Mouse (Mus musculus) natural killer cell, adult 2 months (primary cell): ENCODE measurements around the gene Rusc2.
A peak's percentile ranks its signal among the peaks of the same experiment; 100 is the strongest.

Experiments used
- DNase-seq, 2 experiments: peaks; one replicate each; pipeline ENCODE4 v3.0.0; 2022; ENCODE audit warnings: low spot score in 2 of 2

The Rusc2 gene

DNA sequence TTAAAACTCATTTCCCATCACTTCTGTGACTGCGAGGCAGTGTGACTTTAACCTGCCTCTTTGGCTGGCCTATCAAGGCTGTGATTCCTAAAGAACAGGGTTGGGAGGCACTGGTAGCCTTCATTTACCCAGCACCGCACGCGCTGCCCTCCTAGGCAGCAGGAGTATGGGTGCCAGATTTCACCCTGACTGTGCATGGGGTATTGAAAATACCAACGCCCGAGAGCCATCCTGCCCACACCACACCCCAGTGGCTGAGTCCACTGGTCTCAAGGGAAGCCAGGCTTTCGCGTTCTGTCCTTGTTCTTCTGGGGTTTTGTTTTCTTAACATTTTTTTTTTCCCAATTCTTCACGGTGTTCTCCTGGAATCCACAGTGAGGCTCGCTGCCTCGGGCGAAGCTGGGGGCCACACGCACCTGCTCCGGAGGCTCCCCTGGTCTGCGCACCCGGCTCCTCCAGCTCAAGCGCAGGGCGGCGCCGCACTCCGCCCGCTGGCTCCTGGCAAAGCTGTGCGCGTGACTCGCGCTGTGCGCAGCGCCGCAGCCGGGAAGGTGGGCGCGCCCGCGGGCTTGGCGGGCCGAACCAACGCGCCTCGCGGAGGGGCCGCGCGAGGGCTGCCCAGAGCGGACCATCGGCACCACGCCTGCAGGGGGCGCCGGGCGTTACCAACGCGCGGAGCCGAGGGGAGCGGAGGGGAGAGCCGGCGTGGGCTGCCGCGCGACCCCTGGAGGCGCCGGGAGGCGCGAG lies at the start of gene Rusc2:
TSS of gene Rusc2 (plus strand) at position 572 of the 747 bp plus-strand sequence.
- peak in 1 of 2 experiments; percentile 8 for DNase-seq

- no peak for DNase-seq
These were observed 47.0 kb upstream of the Rusc2 start for GRCm38 (mm10) chr4:43334771-43335170.

DNA sequence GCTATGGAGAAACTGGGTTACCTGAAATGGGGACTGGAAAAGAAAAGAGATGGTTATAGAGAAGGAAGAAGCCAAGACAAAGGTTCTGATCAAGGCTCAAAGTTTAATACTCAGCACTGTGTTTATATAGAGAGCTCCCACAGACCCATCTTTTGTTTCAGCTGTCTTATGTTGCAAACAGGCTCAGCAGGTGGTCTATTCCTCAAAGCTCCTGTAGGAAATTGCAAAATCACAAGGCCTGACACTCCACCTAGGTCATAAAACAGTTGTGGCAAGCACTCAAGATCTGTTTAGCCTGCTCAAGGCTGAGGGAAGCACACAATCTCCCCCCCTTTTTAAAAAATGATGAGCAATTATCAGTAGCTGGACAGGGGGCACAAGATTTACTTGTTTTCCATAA lies 45.6 kb upstream of the Rusc2 start:
- no peak for DNase-seq

GRCm38 (mm10) chr4:43340096-43340804 lies 41.5 kb upstream of the Rusc2 start:
- no peak for DNase-seq

DNA sequence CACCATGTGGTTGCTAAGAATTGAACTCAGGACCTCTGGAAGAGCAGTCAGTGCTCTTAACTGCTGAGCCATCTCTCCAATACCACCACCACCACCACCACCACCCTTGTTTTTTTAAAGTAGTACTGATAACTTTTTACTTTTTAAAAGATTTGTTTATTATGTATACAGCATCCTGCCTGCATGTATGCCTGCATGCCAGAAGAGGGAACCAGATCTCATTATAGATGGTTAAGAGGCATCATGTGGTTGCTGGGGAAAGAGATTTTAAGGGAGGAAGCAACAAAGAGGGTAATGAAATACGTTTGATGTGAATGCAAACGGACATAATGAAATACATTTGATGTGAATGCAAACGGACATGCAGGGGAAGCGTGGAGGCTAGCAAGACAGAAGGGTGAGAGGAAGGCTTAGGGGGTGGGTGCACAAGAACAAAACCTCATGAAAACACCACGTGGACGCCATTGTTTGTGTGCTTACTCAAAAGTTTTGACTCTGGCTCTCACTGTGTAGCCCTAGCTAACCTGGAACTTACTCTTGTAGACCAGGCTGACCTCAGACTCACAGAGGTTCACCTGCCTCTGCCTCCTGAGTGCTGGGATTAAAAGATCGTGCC lies 40.4 kb upstream of the Rusc2 start:
- DNase-seq = no peak

- DNase-seq = no peak
These were observed 39.3 kb upstream of the Rusc2 start for GRCm38 (mm10) chr4:43342443-43342842.

GRCm38 (mm10) chr4:43344932-43345331 lies 36.8 kb upstream of the Rusc2 start:
- no peak for DNase-seq

DNA sequence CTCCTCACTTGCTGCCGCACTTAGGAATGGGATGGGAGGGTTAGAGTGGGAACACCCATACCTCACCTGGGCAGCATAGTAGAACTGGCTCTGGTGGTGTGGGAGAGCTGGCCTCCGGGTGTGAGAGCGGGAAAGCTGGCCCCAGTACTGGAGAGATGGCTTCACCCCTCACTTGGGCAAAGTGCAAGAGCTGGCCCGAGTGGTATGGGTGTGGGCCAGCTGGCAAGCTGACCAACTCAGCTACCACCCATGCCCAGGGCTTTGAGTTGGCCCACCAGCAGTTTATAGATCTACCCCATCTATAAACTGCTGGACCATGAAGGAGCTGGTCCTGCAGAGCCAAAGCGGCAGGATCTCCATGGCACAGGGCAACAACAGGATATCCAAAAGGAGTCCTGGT lies 32.6 kb upstream of the Rusc2 start:
- no peak for DNase-seq

DNA sequence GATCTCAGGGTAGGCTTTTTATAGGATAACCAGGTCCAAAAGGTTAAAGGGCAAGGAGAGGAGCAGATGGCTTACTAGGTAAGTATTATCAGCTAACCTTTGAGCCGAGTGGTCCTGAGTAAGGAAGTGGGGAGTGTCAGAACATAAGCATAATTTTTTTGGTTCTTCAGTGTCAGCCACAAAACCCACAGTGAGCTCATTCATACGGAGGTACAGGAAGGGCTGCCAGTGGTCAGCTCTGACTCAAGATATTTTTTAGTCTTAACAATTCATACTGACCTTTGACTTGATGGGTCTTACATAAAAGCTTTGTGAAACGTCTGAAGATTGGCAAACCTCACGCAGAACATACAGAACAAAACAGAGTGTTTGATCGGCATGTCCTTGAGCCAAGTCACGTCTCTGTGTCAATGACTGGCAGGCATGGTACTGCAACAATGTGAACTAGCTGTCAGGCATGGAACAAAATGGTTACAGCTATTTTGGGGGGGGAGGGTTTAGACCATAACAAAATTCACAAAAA lies 31.7 kb upstream of the Rusc2 start:
- peak; percentile 24 to 59 for DNase-seq

GRCm38 (mm10) chr4:43353662-43354061 lies 28.1 kb upstream of the Rusc2 start:
- DNase-seq = no peak

DNA sequence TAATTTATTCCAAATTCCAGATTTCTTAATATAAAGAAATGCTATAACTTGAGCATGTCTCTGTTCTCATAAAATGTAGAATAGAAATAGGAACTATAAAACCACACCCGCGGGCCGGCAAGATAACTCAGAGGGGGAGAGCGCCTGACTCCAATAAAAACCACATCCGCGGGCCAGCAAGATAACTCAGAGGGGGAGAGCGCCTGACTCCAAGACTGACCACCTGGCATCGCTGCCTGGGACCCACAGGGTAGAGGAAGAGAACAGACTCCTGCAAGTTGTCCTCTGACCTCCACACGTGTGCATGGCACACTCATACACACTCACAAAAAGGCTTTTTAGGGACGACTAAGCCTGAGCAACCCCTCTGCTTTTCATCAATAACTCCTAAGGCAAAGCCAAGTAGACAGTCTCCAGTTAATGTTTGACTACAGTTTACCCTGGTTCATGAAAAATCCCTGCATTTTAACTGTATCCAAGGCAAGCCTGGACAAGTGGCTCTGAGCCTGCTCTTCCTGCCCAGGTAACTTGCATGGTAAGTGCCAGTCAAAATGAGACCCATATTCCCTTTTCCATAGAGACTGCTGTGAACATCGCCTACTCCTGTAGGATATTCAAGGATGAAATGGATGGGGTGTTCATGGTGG lies 16.7 kb upstream of the Rusc2 start:
- DNase-seq = no peak

- DNase-seq = no peak
These were observed 14.5 kb upstream of the Rusc2 start for GRCm38 (mm10) chr4:43367295-43367694.

GRCm38 (mm10) chr4:43367787-43368186 lies 14.0 kb upstream of the Rusc2 start:
- no peak for DNase-seq

DNA sequence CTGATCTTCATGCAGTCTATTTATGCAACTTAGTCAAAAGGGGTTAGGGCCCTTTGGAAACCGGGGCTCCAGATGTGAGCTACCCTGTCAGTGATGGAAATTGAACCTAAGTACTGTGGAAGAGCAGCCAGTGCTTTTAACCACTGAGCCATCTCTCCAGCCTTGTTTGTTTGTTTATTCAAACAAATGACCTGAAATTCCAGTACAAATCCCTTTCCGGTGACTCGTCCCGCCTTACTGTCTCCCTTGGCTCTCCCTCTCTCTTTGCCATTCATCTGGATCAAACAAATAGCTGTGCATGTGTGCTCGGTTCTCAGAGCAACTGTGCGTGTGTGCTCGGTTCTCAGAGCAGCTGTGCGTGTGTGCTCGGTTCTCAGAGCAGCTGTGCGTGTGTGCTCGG lies 10.4 kb upstream of the Rusc2 start:
- no peak for DNase-seq

DNA sequence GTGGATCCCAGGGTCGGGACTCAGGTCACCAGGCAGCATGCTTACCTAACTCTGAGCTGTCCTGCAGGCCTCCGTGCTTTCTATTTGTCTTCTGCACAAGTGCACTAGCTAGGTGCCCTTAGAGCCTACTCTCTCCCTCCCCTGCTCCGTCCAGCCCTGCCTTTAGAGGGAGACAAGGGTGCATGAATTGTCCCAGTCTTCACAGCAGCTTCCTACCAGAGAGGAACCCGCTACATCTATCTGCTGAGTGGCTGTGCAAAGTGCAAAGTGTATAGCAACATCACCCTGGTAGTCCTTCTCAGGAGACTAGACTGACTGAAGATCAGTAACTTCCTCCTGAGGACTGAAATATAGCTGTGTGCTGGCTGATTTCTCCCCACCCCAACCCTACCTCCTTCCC lies 9.6 kb upstream of the Rusc2 start:
- DNase-seq = no peak

GRCm38 (mm10) chr4:43374266-43374665 lies 7.5 kb upstream of the Rusc2 start:
- no peak for DNase-seq

DNA sequence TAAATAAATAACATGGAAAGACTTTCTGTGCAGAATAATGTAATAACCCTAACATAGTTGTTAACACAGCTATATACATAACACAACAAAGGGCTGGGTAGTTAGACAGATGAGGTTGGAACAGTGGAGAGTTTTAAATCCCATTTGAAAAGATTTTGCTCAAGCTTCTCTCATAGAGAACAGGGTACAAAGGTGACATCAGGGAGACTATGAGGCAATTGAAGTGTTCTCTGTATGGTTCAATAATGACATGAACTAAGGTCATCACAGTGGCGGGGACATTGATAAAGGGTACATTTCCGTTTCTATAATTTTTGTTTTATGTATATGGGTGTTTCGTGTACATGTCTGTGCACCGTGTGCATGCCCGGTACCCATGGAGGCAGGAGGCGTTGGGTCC lies 2.2 kb upstream of the Rusc2 start:
- no peak for DNase-seq

GRCm38 (mm10) chr4:43380951-43381350 lies 828 bp upstream of the Rusc2 start:
- DNase-seq = no peak

GRCm38 (mm10) chr4:43382155-43383020 lies 609 bp downstream of the Rusc2 start:
- DNase-seq = no peak

- DNase-seq = no peak
These were observed 1.7 kb downstream of the Rusc2 start for GRCm38 (mm10) chr4:43383246-43384082.
